Mouse (Mus musculus): ENCODE data around the gene Sh2d1b2.

DNA sequence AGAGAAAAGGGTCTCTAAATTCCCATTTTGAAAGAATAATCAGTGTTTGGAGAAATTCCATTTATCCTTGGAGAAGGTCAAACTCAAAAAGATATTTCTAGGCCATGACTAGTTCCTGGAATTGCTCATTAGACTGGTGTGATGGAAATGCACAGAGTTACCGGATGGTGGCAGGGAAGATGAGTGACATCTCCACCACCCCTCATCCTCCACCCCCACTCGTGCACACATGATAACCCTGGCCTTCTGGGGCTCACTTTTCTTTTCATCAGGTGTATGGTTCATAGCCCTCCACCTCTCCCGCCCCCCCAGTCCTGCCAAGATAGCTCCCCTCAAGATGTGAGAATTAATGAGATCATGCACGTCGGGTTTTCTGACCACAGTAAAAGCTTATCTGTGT lies 60.7 kb downstream of the Sh2d1b2 start:
- TF ChIP-seq CTCF (IDR thresholded peaks at IDR 0.05; ENCODE audit: control insufficient read depth, insufficient read depth, insufficient replicate concordance, low read depth, low read length) = no peak
- TF ChIP-seq POLR2A (IDR thresholded peaks at IDR 0.05; ENCODE audit: control insufficient read depth, low read depth, low read length) = no peak
